In genomic region chr6:64729231-64730011, GRCm38 (mm10) we compare ENCODE assay signal across 9 mouse cellular contexts. TPM values are rescaled to one million over a fixed set of nuclear protein-coding genes. Genes with fewer than 3 reads are reported as not detected.
A peak's percentile ranks its signal among the peaks of the same experiment; 100 is the strongest.
DNase-seq lines count a peak whose midpoint lies in the region; ATAC-seq and TF ChIP-seq lines count a peak whose summit lies in the region.
"Had no signal": no experiment of that assay in that cellular context is flagged by ENCODE, and none has a peak within 500 bp of the region (broad histone marks: within the 10 kb centered on the region; RNA-seq: fewer than 3 reads in every experiment).

No protein-coding gene starts in this region.

- no peaks in the 10 kb centered on the region for H3K9me3 ChIP-seq in forebrain, embryonic 10.5 days
- no peaks in the 10 kb centered on the region for H3K9me3 ChIP-seq in intestine, embryonic 16.5 days (ENCODE audit: control insufficient read depth, low read length)
- H3K9me3 ChIP-seq in lung, postnatal 0 days (ENCODE audit: low read length), result no peaks in the 10 kb centered on the region

- H3K27me3 ChIP-seq in forebrain, embryonic 10.5 days (ENCODE audit: poor library complexity, severe bottlenecking), result peaks cover 86% of the 10 kb centered on the region
- H3K27me3 ChIP-seq in intestine, embryonic 16.5 days (replicated peaks; ENCODE audit: control insufficient read depth, insufficient read depth, low read length), result peaks cover 51% of the 10 kb centered on the region
- H3K27me3 ChIP-seq in lung, postnatal 0 days (replicated peaks; ENCODE audit: insufficient read depth, low read length), result peaks cover 45% of the 10 kb centered on the region

- DNase-seq in layer of hippocampus, adult 2 months (ENCODE audit: low spot score in 2 of 2), result no peak
- DNase-seq in layer of hippocampus, adult 11-12 months (ENCODE audit: low spot score), result no peak
- DNase-seq in adrenal gland, adult 8-10 months, result peak; percentile 2
- peak; percentile 64 for DNase-seq in forebrain, embryonic 10.5 days (ENCODE audit: extremely low spot score, low spot score)
- no peak for DNase-seq in lung, postnatal 0 days (ENCODE audit: low spot score)
- DNase-seq in testis, postnatal 10 days (ENCODE audit: low spot score), result peak; percentile 58
- DNase-seq in layer of hippocampus, adult 9-10 months (ENCODE audit: low spot score), result no peak

- H3K9ac ChIP-seq in intestine, embryonic 16.5 days (ENCODE audit: low read depth, low read length), result peak overlapping the region; percentile 33; the same call in 1 of the 2 replicates
- H3K9ac ChIP-seq in lung, postnatal 0 days (replicated peaks; ENCODE audit: low read depth), result no peak overlapping the region

- no peak overlapping the region for H3K27ac ChIP-seq in layer of hippocampus, adult 2 months
- no peak overlapping the region for H3K27ac ChIP-seq in forebrain, embryonic 10.5 days
- H3K27ac ChIP-seq in intestine, embryonic 16.5 days (ENCODE audit: low read length), result no peak overlapping the region
- H3K27ac ChIP-seq in lung, postnatal 0 days (ENCODE audit: low read length), result no peak overlapping the region

- ATAC-seq in intestine, embryonic 16.5 days, result peak; percentile 68
- 0 out of 2 replicates have a peak, but pooled peaks have one; percentile 21 for ATAC-seq in lung, postnatal 0 days

- H3K36me3 ChIP-seq in forebrain, embryonic 10.5 days (replicated peaks), result no peaks in the 10 kb centered on the region
- no peaks in the 10 kb centered on the region for H3K36me3 ChIP-seq in intestine, embryonic 16.5 days (ENCODE audit: control insufficient read depth, insufficient read depth, low read length)
- no peaks in the 10 kb centered on the region for H3K36me3 ChIP-seq in lung, postnatal 0 days (ENCODE audit: insufficient read depth, low read length)

- WGBS in forebrain, embryonic 10.5 days, result under 1% methylated on average over 53 of the region's 53 CpGs
- WGBS in intestine, embryonic 16.5 days, result under 1% methylated on average over 53 of the region's 53 CpGs
- WGBS in lung, postnatal 0 days, result under 1% methylated on average over 53 of the region's 53 CpGs

- peak overlapping the region; percentile 26 for H3K4me3 ChIP-seq in layer of hippocampus, adult 2 months
- H3K4me3 ChIP-seq in forebrain, embryonic 10.5 days, result peak overlapping the region; percentile 54
- H3K4me3 ChIP-seq in intestine, embryonic 16.5 days (ENCODE audit: low read length), result peak overlapping the region; percentile 49
- peak overlapping the region; percentile 41 for H3K4me3 ChIP-seq in lung, postnatal 0 days (ENCODE audit: low read depth, low read length)

- H3K4me2 ChIP-seq in intestine, embryonic 16.5 days (ENCODE audit: low read depth, low read length), result peak overlapping the region; percentile 86
- H3K4me2 ChIP-seq in lung, postnatal 0 days (replicated peaks; ENCODE audit: low read depth, low read length), result peak overlapping the region; percentile 72

- peaks cover 35% of the 10 kb centered on the region for H3K4me1 ChIP-seq in forebrain, embryonic 10.5 days
- H3K4me1 ChIP-seq in intestine, embryonic 16.5 days (ENCODE audit: control insufficient read depth, insufficient read depth, low read length), result peaks cover 27% of the 10 kb centered on the region
- H3K4me1 ChIP-seq in lung, postnatal 0 days (ENCODE audit: insufficient read depth, low read depth, low read length), result peaks cover 11% of the 10 kb centered on the region

- TF ChIP-seq CTCF in layer of hippocampus, adult 2 months (conservative IDR thresholded peaks at IDR 0.05), result no peak
- no peak for TF ChIP-seq CTCF in lung, postnatal 0 days (IDR thresholded peaks at IDR 0.05)

- TF ChIP-seq EP300 in lung, postnatal 0 days (IDR thresholded peaks at IDR 0.05), result no peak

RNA-seq across cellular contexts. Expression of gene Atoh1, which starts 0.5 kb away (rescaled TPM):
- total RNA-seq in layer of hippocampus, adult 2 months (2021), result not detected
- under 1 TPM in 1 of 4 experiments, not detected in 3; 0.14 TPM for total RNA-seq in adrenal gland, adult 8-10 months (2022)
- polyA plus RNA-seq in forebrain, embryonic 10.5 days (2016; fragmentation: Nextera tagmentation; extraction: Ambion mirVana), result not detected in 2 replicates
- polyA plus RNA-seq in intestine, embryonic 16.5 days (2015; fragmentation: Nextera tagmentation; extraction: Ambion mirVana), result 9.9 and 10.3 TPM in 2 replicates
- polyA plus RNA-seq in lung, postnatal 0 days (2015; fragmentation: Nextera tagmentation; extraction: Ambion mirVana), result not detected in 2 replicates
- total RNA-seq: layer of hippocampus, adult 8-10 months had no signal

Comparison
In these comparisons a context has a peak if more than half of its experiments do, and no peak if none do; other contexts are left out.
1. DNase-seq: peak in adrenal gland, adult 8-10 months (single experiment), forebrain, embryonic 10.5 days (single experiment) and testis, postnatal 10 days (single experiment); none in layer of hippocampus, adult 2 months (0 of 2), layer of hippocampus, adult 11-12 months (single experiment), lung, postnatal 0 days (single experiment) and layer of hippocampus, adult 9-10 months (single experiment).
2. RNA of gene Atoh1, which starts 0.5 kb away (polyA plus RNA-seq): 9.9 to 10.3 TPM in intestine, embryonic 16.5 days; not detected in forebrain, embryonic 10.5 days and not detected in lung, postnatal 0 days; every median in the first group is over 10 times any median in the second.
3. Peak in every context shown above with its lines, with median percentiles within 50 percentile points of each other: H3K4me3 ChIP-seq.